Comparison of ENCODE assay signal across 9 mouse cellular contexts in the genomic region with DNA sequence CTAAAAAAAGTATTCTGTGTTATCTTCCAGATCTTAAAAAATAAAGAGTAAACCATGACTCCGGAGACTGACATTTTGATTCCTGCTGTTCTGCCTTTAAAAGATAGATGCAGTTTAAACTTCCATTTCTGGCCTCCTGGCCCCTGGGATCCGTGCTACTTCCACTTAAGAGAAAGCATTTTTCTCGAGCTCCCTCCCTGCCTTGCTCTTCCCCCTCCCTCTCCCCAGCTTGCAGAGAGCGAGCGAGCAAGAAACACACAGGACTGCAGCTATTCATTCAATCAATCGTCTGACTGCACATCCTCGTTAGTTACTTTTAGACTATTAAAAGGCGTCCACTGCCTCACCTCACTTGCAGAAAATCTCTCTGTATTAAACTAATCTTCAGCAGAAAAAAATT.
DNase-seq lines count a peak whose midpoint lies in the region; ATAC-seq and TF ChIP-seq lines count a peak whose summit lies in the region.
"Had no signal": no experiment of that assay in that cellular context is flagged by ENCODE, and none has a peak within 500 bp of the region (broad histone marks: within the 10 kb centered on the region; RNA-seq: fewer than 3 reads in every experiment).

No protein-coding gene starts in this region.

- H3K9ac ChIP-seq in heart, postnatal 0 days (replicated peaks; ENCODE audit: low read depth, low read length), result no peak overlapping the region
- no peak overlapping the region for H3K9ac ChIP-seq in hindbrain, embryonic 12.5 days
- peak overlapping the region; percentile 45 for H3K9ac ChIP-seq in midbrain, postnatal 0 days (replicated peaks; ENCODE audit: low read length, poor library complexity, severe bottlenecking)
- no peak overlapping the region for H3K9ac ChIP-seq in liver, postnatal 0 days (replicated peaks)
- H3K9ac ChIP-seq: limb, embryonic 15.5 days had no signal

- H3K4me3 ChIP-seq in heart, postnatal 0 days (ENCODE audit: low read depth, low read length), result no peak overlapping the region
- no peak overlapping the region for H3K4me3 ChIP-seq in hindbrain, embryonic 12.5 days
- peak overlapping the region; percentile 21 for H3K4me3 ChIP-seq in midbrain, postnatal 0 days (ENCODE audit: low read depth, low read length)
- H3K4me3 ChIP-seq in liver, postnatal 0 days (ENCODE audit: low read depth, low read length), result no peak overlapping the region
- H3K4me3 ChIP-seq: limb, embryonic 15.5 days had no signal

- H3K9me3 ChIP-seq in heart, postnatal 0 days (replicated peaks; ENCODE audit: control insufficient read depth, low read length), result no peaks in the 10 kb centered on the region
- H3K9me3 ChIP-seq in hindbrain, embryonic 12.5 days (replicated peaks), result no peaks in the 10 kb centered on the region
- no peaks in the 10 kb centered on the region for H3K9me3 ChIP-seq in midbrain, postnatal 0 days (ENCODE audit: low read length)
- no peaks in the 10 kb centered on the region for H3K9me3 ChIP-seq in liver, postnatal 0 days (ENCODE audit: low read length)
- H3K9me3 ChIP-seq: limb, embryonic 15.5 days had no signal

- H3K4me1 ChIP-seq in heart, postnatal 0 days (ENCODE audit: control insufficient read depth, insufficient read depth), result no peaks in the 10 kb centered on the region
- peaks cover 9% of the 10 kb centered on the region for H3K4me1 ChIP-seq in hindbrain, embryonic 12.5 days
- no peaks in the 10 kb centered on the region for H3K4me1 ChIP-seq in midbrain, postnatal 0 days (ENCODE audit: insufficient read depth, low read length)
- no peaks in the 10 kb centered on the region for H3K4me1 ChIP-seq in liver, postnatal 0 days (ENCODE audit: insufficient read depth)
- H3K4me1 ChIP-seq: limb, embryonic 15.5 days had no signal

- peak overlapping the region; percentile 33 for H3K4me2 ChIP-seq in heart, postnatal 0 days (ENCODE audit: low read depth, low read length)
- peak overlapping the region; percentile 21 for H3K4me2 ChIP-seq in hindbrain, embryonic 12.5 days (replicated peaks)
- H3K4me2 ChIP-seq in midbrain, postnatal 0 days (ENCODE audit: low read depth, low read length, poor library complexity, severe bottlenecking), result peak overlapping the region; percentile 48
- no peak overlapping the region for H3K4me2 ChIP-seq in liver, postnatal 0 days (ENCODE audit: low read depth, low read length)
- H3K4me2 ChIP-seq: limb, embryonic 15.5 days had no signal

- no peak for DNase-seq in heart, postnatal 0 days (ENCODE audit: low spot score)
- DNase-seq in heart, adult 8-10 months (ENCODE audit: low spot score), result no peak
- peak; percentile 57 for DNase-seq in embryo, embryonic 10.5 days (ENCODE audit: low spot score)
- DNase-seq in midbrain, postnatal 0 days (ENCODE audit: low spot score), result peak; percentile 59
- DNase-seq in urinary bladder, adult 2 months (ENCODE audit: low spot score), result no peak
- DNase-seq in liver, postnatal 0 days, result no peak
- no peak for DNase-seq in thymus, postnatal 14 days

- no peak for TF ChIP-seq EP300 in heart, postnatal 0 days (IDR thresholded peaks at IDR 0.05; ENCODE audit: low read depth)
- TF ChIP-seq EP300 in liver, postnatal 0 days (IDR thresholded peaks at IDR 0.05; ENCODE audit: low read depth), result no peak

- no peaks in the 10 kb centered on the region for H3K36me3 ChIP-seq in heart, postnatal 0 days (replicated peaks; ENCODE audit: control insufficient read depth, insufficient read depth, low read length)
- H3K36me3 ChIP-seq in hindbrain, embryonic 12.5 days, result no peaks in the 10 kb centered on the region
- no peaks in the 10 kb centered on the region for H3K36me3 ChIP-seq in midbrain, postnatal 0 days (ENCODE audit: insufficient read depth, low read length)
- 0 out of 2 replicates have a peak, but pooled peaks cover 3% of the 10 kb centered on the region for H3K36me3 ChIP-seq in liver, postnatal 0 days (replicated peaks; ENCODE audit: insufficient read depth, low read length)
- H3K36me3 ChIP-seq: limb, embryonic 15.5 days had no signal

- H3K27me3 ChIP-seq in heart, postnatal 0 days (ENCODE audit: control insufficient read depth, insufficient read depth, low read length), result no peaks in the 10 kb centered on the region
- no peaks in the 10 kb centered on the region for H3K27me3 ChIP-seq in hindbrain, embryonic 12.5 days
- H3K27me3 ChIP-seq in midbrain, postnatal 0 days (ENCODE audit: insufficient read depth, low read length), result no peaks in the 10 kb centered on the region
- no peaks in the 10 kb centered on the region for H3K27me3 ChIP-seq in liver, postnatal 0 days (ENCODE audit: insufficient read depth, low read length)
- H3K27me3 ChIP-seq: limb, embryonic 15.5 days had no signal

- no peak for ATAC-seq in heart, postnatal 0 days (ENCODE audit: insufficient read depth, low read depth)
- no peak for ATAC-seq in hindbrain, embryonic 12.5 days (ENCODE audit: low FRiP score)
- no peak for ATAC-seq in midbrain, postnatal 0 days (ENCODE audit: low FRiP score)
- no peak for ATAC-seq in liver, postnatal 0 days

- H3K27ac ChIP-seq in heart, postnatal 0 days (ENCODE audit: low read depth), result no peak overlapping the region
- H3K27ac ChIP-seq in hindbrain, embryonic 12.5 days, result peak overlapping the region; percentile 57; the same call in 1 of the 2 replicates
- peak overlapping the region; percentile 58 for H3K27ac ChIP-seq in midbrain, postnatal 0 days (ENCODE audit: low read depth, low read length)
- H3K27ac ChIP-seq in liver, postnatal 0 days (ENCODE audit: low read depth), result no peak overlapping the region
- H3K27ac ChIP-seq: limb, embryonic 15.5 days had no signal

- WGBS in heart, postnatal 0 days, result 26% methylated on average over 8 of the region's 8 CpGs
- 13% methylated on average over 8 of the region's 8 CpGs for WGBS in hindbrain, embryonic 12.5 days
- WGBS in midbrain, postnatal 0 days, result 8% methylated on average over 8 of the region's 8 CpGs
- WGBS in liver, postnatal 0 days (ENCODE audit: insufficient replicate concordance), result 54% methylated on average over 8 of the region's 8 CpGs

- TF ChIP-seq CTCF in heart, postnatal 0 days (IDR thresholded peaks at IDR 0.05; ENCODE audit: low read depth), result no peak
- no peak for TF ChIP-seq CTCF in midbrain, postnatal 0 days (IDR thresholded peaks at IDR 0.05)
- no peak for TF ChIP-seq CTCF in liver, postnatal 0 days (IDR thresholded peaks at IDR 0.05; ENCODE audit: low read depth)

Comparison
In these comparisons a context has a peak if more than half of its experiments do, and no peak if none do; other contexts are left out.
1. DNase-seq: peak in embryo, embryonic 10.5 days (single experiment) and midbrain, postnatal 0 days (single experiment); none in heart, postnatal 0 days (single experiment), heart, adult 8-10 months (single experiment), urinary bladder, adult 2 months (single experiment), liver, postnatal 0 days (single experiment) and thymus, postnatal 14 days (single experiment).
2. H3K27ac ChIP-seq: peak in hindbrain, embryonic 12.5 days (single experiment) and midbrain, postnatal 0 days (single experiment); none in heart, postnatal 0 days (single experiment) and liver, postnatal 0 days (single experiment).